Mouse (Mus musculus) adrenal gland, postnatal 25 days (tissue): ENCODE measurements around the gene Mmp15. TPM values are rescaled to one million over a fixed set of nuclear protein-coding genes. Genes with fewer than 3 reads are reported as not detected.
"Not testable (repeated sequence)": the region's sequence is repeated elsewhere in the genome, so short reads cannot be mapped to it uniquely, and the experiment has no call there.

Experiments
- DNase-seq: peaks from one replicate; pipeline ENCODE4 v3.0.0; 2021; ENCODE audit warnings: mixed read lengths
- total RNA-seq: library from RNA; stranded (reverse); gene quantifications from 2 replicates; pipeline ENCODE4 v1.2.3, GENCODE M21; 2021

The Mmp15 gene
- total RNA-seq, 1 experiment from 2014 or later, result 8.7 TPM

DNA sequence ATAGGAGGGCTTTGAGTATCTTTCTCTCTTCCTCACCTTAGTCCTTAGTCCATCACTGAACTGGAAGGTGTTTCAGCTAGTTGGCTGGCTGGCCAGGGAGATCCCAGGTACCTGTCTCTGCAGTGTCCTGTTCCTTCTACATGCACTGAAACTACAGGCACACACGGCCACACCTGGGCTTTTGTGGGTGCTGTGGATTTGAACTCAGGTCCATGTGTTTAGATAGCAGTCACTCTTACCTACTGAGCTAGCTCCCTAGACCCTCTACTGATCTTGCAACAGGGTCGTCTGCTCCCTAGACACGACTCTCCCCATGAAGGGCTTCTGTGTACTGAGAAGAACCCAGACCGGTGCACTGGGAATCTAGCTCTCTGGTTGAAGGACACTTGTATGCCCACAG lies 25.0 kb downstream of the Mmp15 start:
- DNase-seq, result no peak

DNA sequence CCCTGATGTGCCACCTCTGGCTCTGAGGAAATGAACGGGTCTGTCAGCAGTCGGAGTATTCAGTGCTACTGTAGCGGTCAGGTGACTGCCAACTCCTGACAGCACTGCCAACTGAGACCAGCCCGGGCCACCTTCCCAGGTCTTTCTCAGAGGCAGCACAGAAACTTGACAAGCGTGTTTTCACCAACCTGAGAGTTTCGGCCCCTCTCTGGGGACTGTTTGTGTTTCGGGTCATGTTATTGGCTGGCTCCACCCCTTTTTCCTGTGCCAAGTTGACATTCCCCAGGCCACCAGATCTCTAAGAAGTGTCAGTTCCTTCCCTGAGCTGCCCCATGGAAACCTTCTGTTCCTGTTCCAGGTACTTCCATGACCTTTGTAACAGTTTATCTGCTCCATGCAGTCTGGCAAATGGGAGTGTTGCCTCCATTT lies 25.8 kb downstream of the Mmp15 start:
- DNase-seq, result no peak

DNA sequence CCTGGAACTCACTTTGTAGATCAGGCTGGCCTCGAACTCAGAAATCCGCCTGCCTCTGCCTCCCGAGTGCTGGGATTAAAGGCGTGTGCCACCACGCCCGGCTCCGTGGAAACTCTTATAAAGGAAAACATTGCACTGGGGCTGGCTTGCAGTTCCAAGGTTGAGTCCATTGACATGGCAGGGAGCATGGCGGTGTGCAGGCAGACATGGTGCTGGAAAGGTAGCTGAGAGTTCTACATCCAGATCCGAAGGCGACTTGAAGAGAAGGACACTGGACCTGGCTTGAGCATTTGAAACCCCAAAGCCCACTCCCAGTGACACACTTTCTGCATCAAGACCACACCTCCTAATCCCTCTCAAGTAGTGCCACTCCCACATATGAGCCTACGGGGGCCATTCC lies 26.9 kb downstream of the Mmp15 start:
- not testable (repeated sequence) for DNase-seq

DNA sequence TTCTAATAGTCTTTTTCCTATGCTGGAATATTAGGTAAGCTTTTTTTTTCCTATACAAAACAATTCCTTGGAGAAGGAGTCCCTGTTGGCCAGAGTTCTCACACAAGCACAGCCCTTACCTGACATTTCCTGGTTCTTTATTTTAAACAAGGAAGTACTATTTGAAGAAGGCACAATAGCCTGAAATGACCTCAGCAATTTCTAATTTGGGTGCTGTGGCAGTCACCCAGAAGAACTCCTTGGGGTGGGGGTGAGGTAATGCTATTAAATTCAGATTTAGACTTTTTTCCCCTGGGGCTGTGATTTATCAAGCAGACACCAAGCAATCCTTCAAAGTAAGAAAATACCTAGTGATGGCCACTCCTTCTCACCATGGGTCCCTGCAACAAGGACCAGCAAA lies 28.9 kb downstream of the Mmp15 start:
- DNase-seq, result no peak

DNA sequence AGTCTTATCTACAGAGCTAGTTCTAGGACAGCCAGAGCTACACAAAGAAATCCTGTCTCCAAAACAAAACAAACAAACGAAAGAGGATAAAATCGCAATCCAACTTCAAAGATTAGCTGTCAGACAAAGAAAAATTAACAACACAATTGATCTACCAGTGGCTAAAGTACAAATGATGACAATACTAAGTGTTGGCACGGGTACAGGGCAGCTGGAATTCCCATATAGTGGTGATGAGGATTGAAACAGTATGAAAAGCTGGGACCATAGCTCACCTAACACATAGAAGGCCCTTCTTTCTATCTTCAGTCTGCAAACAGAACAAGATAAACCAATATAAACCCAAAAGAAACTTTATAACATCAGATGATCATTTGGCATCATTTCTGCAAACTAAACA lies 29.5 kb downstream of the Mmp15 start:
- DNase-seq, result no peak

DNA sequence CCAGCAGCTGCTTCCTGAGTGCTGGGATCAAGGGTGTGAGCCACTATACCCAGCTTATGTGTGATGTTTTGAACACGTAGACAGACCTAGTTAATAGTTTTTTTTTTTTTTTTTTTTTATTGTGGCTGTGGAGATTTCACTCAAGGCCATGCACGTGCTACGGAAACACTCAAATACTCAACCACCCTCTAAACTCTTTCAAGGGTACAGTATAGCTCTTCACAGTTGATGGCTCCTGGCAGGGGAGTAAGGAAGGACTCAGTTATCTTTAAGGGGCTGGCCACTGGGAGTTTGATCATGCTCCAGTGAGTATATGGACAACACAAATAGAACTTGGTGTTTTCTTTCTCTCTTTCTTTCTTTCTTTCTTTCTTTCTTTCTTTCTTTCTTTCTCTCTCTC lies 32.4 kb downstream of the Mmp15 start:
- DNase-seq, result no peak

DNA sequence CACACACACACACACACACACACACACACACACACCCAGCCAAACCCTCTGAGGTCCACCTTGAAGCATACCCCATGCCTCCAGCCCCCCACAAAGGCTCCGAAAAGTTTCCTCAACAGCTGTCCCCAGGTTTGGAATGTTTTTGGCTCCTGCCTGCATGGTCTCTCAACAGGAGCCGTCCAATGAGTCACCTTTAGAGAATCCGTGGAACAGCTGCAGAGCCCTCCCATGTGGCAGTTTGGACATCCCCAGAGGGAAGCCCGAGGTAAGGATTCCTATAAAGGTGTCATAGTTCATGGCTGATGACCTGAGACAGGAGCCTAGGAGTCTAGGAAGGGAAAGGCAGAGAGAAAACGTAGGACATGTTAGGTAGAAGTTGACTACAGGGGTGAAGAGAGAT lies 34.0 kb downstream of the Mmp15 start:
- DNase-seq, result no peak

DNA sequence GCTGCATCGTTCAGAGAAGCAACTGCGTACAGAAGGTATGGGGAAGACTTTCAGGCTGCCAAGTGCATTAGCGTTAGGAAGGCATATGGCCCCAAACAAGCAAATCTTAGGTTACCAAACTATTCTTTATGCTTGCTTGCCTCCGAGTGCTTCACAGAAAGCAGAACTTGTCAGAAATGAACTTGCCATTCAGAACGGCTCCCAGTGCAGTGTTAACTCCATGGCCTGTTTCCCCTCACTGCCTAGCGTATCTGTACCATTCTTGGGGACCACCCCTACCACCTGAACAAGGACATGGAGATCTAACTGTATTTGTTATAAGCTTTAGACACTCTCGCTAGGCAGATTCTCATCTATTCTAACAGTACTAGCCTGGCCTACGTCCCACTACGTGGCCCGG lies 35.2 kb downstream of the Mmp15 start:
- no peak for DNase-seq

DNA sequence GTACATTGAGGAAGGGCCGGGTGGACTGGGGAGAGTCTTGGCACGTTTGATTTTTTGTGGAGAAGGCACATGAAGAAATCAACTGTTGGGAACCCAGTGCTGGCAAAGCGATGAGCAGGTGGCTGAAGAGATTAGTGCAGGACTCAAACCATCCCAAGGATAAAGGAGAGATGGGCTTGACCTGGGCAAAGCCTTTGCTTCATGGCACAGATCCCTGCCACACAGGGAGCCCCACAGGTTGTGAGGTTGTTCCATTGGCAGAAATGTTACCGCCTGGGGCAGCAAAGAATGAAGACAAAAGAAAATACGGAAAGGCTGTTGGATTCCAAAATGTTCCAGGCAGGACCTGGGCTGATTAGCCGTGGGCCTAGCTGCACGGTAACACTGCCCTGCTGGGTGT lies 35.9 kb downstream of the Mmp15 start:
- DNase-seq, result no peak

DNA sequence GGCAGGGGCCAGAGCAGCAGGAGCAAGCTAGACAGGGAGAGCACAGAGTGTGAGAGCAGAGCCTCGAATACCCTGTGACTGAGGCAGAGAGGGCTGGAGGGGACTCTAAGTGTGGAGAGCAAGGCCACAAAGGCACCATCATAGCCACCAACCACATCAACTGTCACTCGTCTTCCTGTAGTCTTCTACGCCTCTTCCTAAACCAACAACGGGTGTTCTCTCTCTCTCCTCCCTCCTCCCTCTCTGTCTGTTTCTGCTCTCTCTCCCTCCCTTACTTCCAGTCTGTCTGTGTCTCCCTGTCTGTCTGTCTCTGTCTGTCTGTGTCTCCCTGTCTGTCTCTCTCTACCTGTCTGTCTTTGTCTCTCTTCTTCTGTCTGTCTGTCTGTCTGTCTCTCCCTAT lies 38.2 kb downstream of the Mmp15 start:
- DNase-seq, result no peak

DNA sequence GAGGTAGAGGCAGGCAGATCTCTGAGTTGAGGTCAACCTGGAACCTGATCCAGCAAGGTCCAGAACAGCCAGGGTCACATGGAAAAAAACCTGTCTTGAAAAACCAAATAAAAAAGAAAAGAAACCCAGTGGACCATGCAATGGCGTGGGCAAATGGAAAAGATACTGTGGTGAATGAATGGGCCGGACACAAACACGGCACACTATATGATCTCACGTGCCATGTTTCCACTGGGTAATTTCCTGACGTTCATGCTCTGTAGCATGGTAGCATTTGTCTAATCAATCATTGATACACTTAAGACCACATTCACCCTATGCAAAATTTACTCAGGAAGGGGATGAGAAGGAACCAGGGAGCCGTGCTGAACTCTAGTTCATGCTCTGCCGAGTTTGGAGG lies 39.0 kb downstream of the Mmp15 start:
- no peak for DNase-seq

DNA sequence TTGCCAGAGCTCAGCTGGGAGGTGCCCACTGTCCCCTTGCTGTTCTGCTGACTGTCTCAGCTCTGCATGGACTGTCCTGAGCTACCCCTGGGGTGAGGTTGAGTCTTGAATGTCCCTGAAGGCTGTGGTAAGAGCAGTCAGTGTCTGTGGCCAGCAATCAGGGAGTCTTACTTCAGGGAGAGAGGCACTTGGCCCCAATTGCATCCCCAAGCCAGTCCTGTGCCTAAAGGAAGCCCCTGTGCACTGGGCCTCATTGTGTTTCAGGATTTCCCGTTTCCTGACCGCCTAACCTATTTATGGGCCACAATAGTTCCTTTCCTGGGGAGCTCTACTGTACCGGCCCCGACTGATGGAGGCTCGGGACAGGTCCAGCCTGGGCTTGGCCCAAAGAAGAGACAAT lies 40.5 kb downstream of the Mmp15 start:
- no peak for DNase-seq

DNA sequence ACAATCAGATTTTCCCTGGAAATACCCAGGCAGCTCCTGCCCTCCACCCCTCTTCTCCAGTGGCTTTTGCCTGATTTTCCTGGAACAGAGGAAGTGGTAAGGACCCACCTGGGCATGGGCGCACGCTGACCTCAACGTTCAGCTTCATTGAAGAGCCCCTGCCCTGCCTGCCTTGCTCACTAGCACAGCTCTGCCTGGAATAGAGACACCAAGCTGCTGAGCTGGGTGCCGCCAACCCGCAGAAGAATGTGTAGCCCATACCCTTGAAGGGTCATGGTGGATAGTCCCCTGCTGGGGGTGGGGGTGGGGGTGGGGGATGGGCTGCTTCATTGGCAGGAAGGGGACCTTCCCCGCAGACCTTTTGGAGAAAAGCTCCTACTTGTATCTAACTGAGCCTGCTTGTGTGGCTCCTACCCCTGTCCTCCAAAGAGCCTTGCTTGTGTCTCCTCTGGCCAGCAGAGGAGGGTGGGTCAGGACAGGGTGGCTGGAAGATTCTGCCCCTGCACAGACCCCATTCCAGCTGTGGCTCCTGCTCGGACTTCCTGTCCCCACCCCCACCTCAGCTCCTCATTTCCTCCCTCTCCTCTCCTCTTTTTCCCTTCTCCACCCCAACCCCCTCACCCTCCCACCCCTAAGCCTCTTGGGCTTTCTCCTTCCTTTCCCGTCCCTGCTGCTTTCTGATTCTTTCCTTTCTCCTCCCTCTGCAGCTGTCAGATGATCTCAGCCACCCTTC lies 43.3 kb downstream of the Mmp15 start:
- no peak for DNase-seq

DNA sequence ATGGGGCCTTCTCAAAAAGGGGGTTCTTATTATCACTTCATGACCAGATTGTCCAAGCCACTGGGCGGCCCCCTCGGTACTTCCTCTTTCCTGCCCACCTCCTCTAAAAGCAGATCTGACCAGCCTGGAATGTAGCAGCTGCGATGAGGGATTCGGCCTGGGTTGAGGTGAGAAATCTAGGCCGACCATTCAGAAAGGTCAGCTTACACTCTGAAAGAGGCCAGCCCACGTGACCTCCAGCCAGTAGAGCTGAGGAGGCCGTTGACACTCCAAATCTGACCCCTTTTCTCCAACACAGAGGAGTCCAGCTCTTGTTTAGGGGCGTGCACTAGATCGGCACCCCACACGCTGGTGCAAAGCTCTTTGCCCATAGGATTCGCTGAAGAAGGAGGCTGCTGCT lies 44.7 kb downstream of the Mmp15 start:
- no peak for DNase-seq

DNA sequence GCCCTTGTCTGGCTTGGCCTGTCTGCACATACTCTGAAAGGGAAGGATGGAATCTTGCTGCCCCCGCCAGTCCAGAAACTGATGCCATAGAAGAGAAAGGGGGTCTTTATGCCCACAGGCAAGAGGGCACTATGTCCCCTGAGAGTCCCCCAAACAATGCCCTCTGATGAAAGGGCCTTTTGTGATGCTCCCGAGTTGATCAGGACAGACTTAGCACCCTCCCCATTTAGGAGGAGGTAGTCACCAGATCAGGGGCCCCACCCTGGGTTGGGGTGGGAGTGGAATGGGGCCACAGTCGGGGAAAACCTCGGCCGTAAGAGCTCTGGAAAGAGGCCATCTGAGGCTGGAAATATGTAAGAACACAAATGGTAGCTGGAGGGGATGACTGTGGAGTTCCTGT lies 45.1 kb downstream of the Mmp15 start:
- DNase-seq, result no peak

DNA sequence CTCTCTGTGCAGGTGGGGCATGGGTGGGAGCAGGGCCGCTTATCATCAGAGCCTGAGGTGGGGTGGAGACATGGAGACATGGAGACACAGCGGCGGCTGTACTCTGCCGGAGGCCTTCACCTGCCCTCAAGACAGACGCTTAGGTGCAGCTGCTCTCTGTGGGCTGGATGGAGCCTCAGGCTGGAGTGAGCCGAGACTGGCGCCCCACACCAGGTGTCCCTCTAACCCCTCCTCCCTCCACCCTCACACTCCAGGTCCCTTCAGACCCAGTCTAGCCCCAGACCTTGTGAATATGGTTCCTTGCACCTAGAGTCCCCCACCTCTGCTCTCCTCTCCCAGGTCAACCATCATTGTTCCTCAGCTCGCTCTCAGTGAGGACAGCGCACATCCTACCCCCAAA lies 47.1 kb downstream of the Mmp15 start:
- DNase-seq, result no peak

DNA sequence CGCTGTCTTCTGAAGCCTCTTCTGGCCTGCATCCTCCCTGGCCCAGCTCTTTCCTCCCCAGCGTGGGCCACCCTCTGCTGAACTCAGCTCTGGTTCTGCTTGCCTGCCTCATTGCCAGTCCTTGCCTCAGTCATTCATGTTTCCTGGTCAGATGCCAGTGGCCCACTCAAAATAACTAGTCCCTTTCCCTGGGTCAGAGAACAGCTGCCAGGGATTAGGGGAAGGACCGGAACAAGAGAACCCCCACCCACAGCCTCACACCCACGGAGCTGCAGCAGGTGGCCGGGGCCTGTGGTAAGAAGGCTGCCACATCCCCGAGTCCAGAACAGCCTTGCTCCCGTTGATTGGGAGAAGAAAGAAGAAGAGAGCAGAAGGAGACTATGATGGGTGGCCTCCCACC lies 49.0 kb downstream of the Mmp15 start:
- no peak for DNase-seq

DNA sequence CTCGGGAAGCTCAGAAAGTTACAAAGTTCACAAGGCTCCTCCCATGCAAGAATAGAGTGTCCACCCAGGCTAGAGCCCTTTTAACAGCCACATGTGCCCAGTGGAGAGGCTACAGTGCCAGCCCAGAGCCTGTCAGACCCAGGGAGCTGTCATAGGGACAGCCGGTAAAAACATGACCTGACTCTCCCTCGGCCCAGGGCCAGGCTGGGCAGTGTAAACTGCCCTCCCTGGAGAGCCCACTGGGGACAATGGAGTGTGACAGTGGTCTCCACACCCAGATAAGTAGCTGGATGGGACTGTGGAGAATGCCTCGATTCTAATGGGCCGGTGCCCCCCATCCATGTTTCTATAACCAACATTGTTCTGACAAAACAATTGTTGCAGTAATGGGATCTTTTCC lies 57.5 kb downstream of the Mmp15 start:
- DNase-seq, result no peak

DNA sequence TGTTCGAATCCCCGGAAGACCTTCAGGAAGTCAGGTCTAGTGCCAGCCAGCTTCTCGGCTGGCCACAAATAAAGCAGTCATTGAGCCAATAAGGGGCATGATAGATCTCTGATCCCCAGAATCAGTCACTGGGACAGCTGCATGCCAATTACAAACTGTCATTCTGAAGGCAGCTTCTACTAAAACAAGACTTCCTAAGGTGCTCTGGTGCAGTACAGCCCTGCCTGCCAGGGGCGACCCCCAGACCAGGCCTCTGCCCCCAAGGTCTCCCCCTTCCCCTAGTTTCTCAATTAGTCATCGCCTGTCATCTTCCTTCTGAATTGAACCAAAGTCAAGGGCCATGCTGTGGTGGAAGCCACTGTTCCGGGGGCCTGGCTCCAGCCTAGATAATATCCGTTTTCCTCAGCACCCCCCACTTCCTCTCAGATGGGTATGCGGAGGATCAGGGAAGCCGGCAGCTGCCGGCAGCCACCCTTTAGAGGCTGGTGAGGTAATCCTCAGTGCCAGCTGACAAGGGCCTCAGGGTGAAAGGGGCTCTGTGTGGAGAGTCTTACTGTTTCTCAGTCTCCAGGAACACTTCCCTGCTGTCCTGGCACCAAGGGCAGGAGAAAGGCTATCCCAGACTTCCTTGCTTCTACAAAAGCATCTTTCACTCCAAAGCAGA lies 59.4 kb downstream of the Mmp15 start:
- no peak for DNase-seq

DNA sequence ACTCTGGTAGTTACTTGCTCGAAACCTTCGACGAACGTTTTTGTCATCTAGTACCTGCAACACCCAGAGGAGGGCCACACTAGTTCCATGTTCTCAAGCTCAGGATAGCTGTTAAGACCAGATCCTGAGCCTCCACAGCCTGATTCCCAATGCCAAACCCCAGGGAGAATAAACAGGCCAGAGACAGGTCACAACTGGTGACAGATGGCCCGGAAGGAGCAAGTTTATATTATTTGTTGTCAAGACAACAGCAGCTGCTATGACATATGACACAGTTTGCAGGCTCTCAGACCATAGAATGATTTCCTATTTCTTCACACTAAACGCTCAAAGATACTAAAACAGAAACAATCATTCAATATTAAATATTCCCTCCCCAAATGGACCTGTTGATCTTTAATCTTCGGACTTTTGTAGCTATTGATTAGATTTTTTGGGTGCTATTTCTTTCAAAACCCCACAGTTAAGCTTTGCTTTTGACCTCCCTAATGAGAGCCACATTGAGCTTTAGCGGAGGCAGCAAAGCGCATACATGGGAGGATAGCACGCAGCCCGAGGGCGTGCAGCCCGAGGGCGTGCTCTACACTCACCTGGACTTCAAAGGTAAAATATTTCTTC lies 70.2 kb downstream of the Mmp15 start:
- DNase-seq, result no peak
